Mouse (Mus musculus): ENCODE measurements at regions not wholly inside any gene's neighbourhood (a gene's known extent, or its start where the extent isn't known, plus 50 kb on each side); places are given as distances from the start of the nearest gene placed in this dataset.

DNA sequence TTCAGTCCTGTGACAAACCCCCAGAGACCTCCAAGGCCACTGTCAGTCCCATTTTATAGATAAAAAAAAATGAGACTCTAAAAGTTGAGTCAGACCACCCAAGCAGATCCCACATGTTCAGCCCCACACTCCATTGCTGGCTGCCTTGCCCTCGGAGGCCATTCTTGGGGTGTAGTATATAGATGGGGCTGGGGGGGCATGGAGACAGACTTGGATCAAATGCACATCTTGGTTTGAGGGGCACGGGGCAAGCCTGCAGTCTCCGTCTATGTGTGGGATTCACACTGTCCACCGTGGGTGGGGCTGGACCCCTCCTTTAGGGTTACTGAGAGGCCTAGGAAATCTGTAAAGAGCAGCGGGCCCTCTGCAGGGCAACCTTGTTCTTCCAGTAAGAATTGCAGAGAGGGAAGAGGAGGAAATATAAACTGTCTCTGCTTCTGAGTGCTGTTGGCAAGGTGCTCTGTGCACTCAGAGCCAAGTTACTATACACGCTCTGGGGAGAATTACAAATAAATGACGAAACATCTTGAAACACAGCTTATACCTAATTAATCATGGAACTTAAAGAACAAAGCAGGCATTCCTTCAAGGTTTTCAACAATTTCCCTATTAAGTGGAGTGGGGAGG is 184.4 kb upstream of the Habp2 start:
- DNase-seq (ENCODE audit: low spot score in 2 of 2), result no peak

GRCm38 (mm10) chr19:56105073-56105451 is 181.9 kb upstream of the Habp2 start:
- no peak for DNase-seq (ENCODE audit: low spot score in 2 of 2)

GRCm38 (mm10) chr19:56105452-56106091 is 181.4 kb upstream of the Habp2 start:
- DNase-seq (ENCODE audit: low spot score in 2 of 2), result no peak

DNA sequence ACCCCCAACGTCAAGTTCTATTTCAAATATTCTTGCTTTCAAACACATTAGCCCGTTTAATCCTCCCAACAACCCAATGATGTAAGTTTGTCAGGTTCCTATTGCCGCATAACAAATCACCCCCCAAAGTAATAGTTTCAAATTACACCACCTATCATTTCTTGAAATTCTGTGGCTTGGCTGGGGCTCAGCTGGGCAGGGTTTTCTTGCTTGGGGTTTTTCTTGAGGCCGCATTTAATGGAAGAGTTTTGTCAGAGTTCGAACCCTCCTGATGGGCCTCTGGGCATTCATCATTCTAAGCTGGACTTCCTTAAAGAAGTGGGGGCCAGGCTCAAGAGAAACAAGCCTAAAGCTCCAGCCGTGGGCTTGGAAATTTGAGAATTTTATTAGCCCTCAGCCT is 178.1 kb upstream of the Habp2 start:
- DNase-seq (ENCODE audit: low spot score in 2 of 2), result no peak

GRCm38 (mm10) chr19:56115552-56116284 is 171.2 kb upstream of the Habp2 start:
- DNase-seq (ENCODE audit: low spot score in 2 of 2), result no peak

GRCm38 (mm10) chr19:56116285-56116680 is 170.7 kb upstream of the Habp2 start:
- DNase-seq (ENCODE audit: low spot score in 2 of 2), result no peak

- DNase-seq (ENCODE audit: low spot score in 2 of 2), result no peak
Measured at GRCm38 (mm10) chr19:56120723-56121122, 166.2 kb upstream of the Habp2 start.

- DNase-seq (ENCODE audit: low spot score in 2 of 2), result no peak
Measured at GRCm38 (mm10) chr19:56122186-56122585, 164.8 kb upstream of the Habp2 start.

- DNase-seq (ENCODE audit: low spot score in 2 of 2), result no peak
Measured at GRCm38 (mm10) chr19:56131556-56131955, 155.4 kb upstream of the Habp2 start.

DNA sequence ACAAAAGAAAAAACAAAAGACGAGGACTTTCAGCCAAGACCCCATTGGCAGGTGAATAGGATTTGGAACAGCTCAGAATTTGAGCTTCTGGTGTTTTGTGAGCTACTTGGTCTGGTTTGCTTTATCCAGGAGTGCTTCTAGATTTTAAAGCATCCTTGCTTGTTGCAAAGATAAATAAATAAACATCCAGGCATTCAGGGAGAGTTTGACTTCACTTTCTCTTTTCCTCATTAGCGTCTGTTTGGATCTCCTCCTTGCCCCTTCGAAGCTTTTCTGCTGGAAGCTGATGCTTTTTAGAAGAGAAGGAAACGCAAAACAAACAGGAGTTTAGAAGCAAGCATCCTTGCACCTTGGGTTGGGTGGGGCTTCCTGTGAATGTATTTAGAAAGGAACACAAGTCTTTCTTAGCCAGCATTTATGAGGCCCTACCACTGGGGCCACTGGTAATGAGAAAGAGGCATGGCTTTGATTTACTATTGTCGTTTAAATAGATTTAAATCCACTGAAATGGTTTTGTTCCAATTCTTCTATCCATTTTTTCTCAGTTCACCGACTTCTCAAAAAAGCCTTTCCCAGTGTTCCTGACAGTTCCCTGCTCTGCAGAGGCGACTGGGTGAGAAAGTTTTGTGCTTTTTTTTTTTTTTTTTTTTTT is 153.9 kb upstream of the Habp2 start:
- DNase-seq (ENCODE audit: low spot score in 2 of 2), result no peak

DNA sequence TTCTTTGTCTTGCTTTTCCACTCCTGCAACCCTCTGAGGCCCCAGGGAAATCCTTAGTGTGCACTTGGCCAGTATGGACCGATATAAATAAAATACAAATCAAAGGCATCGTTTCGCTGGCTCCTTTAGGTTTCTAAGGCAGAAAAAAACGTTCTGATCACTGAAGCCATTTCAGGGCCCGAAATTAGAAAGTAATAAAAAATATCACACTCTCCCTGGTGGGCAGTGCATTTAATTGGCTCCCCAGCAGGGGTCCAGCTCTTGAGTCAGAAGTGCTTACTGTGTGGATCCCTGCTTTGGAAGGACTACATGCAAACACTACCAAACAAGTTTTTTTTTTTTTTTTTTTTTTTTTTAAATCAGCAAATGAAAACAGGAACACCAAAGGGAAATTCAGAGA is 153.4 kb upstream of the Habp2 start:
- DNase-seq (ENCODE audit: low spot score in 2 of 2), result no peak

DNA sequence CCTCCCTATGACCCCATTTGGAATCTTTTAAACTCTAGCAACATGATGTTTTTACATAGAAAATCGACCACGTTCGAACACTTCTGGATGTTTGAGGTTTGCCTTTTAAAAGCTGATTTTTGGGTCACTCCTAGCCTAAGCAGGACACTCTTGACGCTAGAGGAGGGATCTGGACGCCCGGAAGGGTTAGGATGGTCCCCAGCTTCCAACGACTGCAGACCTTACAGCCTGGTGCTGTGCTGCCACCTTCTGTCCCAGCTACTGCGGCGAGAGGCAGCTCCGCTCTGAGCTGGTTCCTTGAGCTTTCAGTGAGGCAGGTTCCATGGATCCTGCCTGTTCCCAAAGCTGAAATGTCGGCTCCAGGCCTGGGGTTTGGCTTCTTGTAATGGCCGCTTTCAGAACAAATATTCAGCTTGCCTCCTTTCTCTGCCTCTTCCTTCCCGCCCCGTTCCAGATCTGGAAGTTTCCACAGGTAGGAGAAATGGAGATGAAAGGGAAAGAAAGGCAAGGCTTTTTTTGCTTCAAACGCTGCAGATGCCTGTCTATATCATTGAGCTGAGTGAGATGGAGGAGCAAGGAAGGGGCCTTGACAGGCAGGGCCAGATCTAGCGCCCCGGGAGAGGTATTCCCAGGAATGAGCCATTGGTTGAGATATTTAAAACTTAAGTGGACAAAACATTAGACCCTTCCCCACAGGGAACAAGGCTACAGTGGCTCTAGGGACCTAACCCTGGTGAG is 152.7 kb upstream of the Habp2 start:
- DNase-seq (ENCODE audit: low spot score in 2 of 2), result peak in 1 of 2 experiments; percentile 79

DNA sequence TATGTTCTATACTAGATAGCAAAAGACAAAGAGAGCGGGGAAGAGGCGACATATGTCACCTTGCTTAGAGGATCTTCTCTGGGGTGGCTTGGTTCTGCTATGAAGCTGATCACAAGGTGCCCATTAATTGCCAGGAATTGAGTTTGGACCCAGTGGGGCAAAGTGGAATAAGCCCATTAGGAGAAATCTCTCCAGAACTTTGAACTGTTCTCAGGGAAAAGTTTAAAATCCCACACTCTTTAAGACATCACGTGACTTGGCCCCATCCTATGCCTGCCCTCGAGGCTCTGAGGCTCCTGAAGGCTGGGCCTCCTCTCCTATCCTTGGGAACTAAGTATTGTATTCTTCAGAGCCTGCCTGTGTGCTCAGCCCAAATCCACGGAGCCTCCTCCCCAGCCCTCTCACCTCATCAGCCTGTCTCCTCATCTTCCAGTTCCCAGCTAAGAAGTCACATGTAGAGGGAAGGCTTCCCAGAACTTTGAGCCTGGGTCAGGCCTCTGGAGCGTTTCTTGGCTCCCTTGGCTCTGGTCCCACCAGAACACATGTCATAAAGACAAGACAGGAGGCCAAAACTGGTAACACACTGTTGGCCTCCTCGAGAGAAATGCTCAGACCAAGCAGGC is 151.5 kb upstream of the Habp2 start:
- DNase-seq (ENCODE audit: low spot score in 2 of 2), result no peak

DNA sequence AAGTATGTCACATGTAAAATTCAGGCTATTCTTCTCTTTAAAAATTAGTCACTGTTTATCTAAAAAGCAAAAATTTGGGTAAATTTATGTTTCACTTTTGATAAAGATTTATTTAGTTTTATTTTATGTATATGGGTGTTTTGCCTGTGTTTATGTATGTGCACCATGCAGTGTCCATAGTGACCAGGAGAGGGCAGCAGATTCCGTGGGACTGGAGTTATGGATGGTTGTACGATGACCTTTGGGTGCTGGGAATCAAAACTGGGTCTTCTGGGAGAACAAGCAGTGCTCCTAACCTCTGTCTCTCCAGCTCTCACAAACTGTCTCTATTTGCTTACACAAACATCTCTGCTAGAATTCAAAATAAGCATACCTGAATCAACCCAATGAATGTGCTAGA is 146.4 kb upstream of the Habp2 start:
- DNase-seq (ENCODE audit: low spot score in 2 of 2), result no peak

DNA sequence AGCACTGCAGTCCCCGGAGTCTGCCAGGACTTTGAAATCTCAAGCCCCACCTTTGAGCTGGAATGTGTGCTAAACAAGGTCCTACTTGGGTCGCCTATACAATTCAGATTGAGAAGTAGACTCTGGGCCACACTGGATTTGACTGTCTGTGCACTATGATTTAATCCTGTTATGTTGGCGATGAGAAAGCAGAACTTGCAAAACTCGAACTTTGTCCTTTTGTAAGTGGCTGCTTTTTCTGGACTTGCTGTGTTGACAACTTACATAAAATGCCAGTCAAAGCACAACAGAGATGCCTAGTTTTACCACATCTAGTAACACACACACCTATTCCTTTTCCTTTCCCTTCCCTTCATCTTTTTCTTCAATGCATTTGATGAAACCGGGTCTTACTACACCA is 142.7 kb upstream of the Habp2 start:
- DNase-seq (ENCODE audit: low spot score in 2 of 2), result no peak

GRCm38 (mm10) chr19:56157120-56157519 is 129.8 kb upstream of the Habp2 start:
- DNase-seq (ENCODE audit: low spot score in 2 of 2), result no peak

DNA sequence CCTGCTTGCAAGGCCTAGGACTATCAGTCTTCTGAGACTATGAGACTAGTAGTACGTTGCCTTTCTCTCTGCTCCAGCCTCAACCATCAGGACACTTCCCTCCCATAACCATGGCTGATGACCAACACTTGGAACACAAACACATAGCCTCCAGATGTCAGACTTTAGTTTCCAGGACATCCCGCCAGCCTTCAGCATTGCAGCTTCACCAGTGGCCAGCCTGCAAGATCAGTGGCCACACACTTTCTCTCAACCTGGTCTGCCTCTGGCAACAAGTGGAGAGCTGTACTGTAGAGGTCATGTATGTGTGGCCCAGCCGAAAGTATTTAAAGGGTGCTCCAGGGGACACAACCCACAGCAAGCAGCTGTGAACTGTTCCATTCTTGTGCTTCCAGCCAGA is 124.8 kb upstream of the Habp2 start:
- no peak for DNase-seq (ENCODE audit: low spot score in 2 of 2)

DNA sequence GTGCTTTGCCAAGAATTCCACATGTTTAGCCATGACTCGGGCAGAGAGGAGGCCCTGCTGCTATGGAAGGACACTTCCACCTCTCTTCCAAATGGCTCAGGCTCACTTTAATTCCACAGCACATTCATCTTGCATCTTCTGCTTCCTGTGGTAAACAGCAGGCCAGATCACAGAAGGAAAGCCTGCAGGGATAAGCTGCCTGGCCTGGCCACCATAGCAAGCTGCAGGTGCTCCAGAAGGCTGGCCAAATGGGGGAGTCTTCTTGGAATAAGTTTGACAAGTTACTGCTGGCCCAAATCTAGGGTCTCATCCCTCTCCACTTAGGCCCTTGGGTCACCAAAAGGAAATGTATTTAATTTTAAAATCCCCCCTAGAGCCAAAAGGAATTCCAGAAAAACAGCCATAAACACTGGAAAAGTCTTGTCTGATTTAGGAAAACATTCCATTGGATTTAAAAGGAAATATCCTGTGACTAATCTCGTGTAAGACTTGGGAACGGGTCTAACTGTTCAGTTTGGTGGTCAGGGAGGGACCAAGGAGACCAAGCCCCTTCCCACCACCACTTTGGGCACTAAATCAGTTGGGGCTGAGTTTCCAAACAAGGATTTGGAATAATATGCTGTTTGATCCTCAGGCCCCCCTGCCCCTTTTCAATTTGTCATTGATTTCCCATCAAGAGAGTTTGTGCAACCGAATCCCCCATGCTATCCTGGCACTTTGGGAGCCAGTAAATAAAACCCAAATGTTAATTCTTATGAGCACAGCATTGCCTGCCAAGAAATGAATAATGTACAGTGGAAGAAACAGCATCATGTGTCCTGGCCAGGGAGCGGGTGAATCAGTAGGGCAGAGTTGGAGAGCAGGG is 117.6 kb upstream of the Habp2 start:
- DNase-seq (ENCODE audit: low spot score in 2 of 2), result no peak

- no peak for DNase-seq (ENCODE audit: low spot score in 2 of 2)
Measured at GRCm38 (mm10) chr19:56169998-56170274, 117.0 kb upstream of the Habp2 start.

GRCm38 (mm10) chr19:56172454-56172853 is 114.5 kb upstream of the Habp2 start:
- DNase-seq (ENCODE audit: low spot score in 2 of 2), result no peak

GRCm38 (mm10) chr19:56176059-56176458 is 110.9 kb upstream of the Habp2 start:
- DNase-seq (ENCODE audit: low spot score in 2 of 2), result no peak

Data from left cerebral cortex, adult 9 months (tissue).